Mouse (Mus musculus): ENCODE data around the gene Cep104.

GRCm38 (mm10) chr4:154022844-154023243 lies 47.9 kb downstream of the Cep104 start:
- TF ChIP-seq CTCF (IDR thresholded peaks at IDR 0.05; ENCODE audit: low read depth) (no peak), EP300 (IDR thresholded peaks at IDR 0.05; ENCODE audit: low read depth) (no peak)

Measured in liver, embryonic 14.5 days (tissue).